Mouse (Mus musculus) thymus, postnatal 0 days (tissue): ENCODE data around the gene Vmn1r81. TPM values are rescaled to one million over a fixed set of nuclear protein-coding genes. Genes with fewer than 3 reads are reported as not detected.

Source experiments
- DNase-seq: peaks from one replicate; pipeline ENCODE4 v3.0.0-alpha.2; 2015; ENCODE audit warnings: low spot score
- polyA plus RNA-seq: library from polyadenylated mRNA; unstranded; fragments of >200 nt; fragmentation: Nextera tagmentation; extraction: Ambion mirVana; gene quantifications from 2 replicates; pipeline ENCODE4 v1.2.1, GENCODE M21; 2015

Gene Vmn1r81
- polyA plus RNA-seq = not detected in 2 replicates

- DNase-seq = no peak
Measured at GRCm38 (mm10) chr7:12268169-12268568, at the start of gene Vmn1r81. Gene Vmn1r81, minus strand, starts transcription at chr7:12268269.

GRCm38 (mm10) chr7:12300130-12300529 lies 32.1 kb upstream of the Vmn1r81 start, which contains the start of gene Vmn1r82:
Gene Vmn1r82, plus strand, starts transcription at chr7:12300430.
- no peak for DNase-seq

DNA sequence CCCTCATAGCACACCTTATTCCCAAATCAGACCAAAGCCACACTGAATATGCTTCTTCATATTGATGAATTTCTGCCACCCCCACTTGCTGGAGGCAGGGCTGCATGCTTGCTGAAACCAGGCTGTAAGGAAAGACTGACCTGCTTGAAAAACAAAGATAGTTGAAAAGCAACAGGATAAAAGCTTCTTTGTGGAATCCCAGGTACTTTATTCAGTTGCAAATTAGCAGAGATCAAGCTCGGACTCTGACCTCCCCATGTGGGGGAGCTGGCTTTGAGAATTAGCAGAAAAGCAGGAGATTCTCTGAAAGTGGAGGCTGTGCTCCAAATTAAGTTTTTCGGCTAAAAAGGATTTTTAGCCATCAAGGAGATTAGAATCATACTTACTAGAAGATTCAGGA lies 63.9 kb downstream of the Vmn1r81 start:
- no peak for DNase-seq

Other genes starting within 250 kb of the Vmn1r81 start
- gene Vmn1r77, start 231.5 kb downstream of the Vmn1r81 start, polyA plus RNA-seq = not detected in 2 replicates
- not detected in 2 replicates for gene Vmn1r78, start 118.0 kb downstream of the Vmn1r81 start, polyA plus RNA-seq
- not detected in 2 replicates for gene Vmn1r79, start 97.0 kb downstream of the Vmn1r81 start, polyA plus RNA-seq
- not detected in 2 replicates for gene Vmn1r80, start 79.0 kb downstream of the Vmn1r81 start, polyA plus RNA-seq
- not detected in 2 replicates for gene Vmn1r82, start 32.2 kb upstream of the Vmn1r81 start, polyA plus RNA-seq
- gene Vmn1r83, start 61.2 kb upstream of the Vmn1r81 start, polyA plus RNA-seq = not detected in 2 replicates
- gene Vmn1r84, start 101.0 kb upstream of the Vmn1r81 start, polyA plus RNA-seq = not detected in 2 replicates
- 2.6 and 3.2 TPM in 2 replicates for gene Zfp551, start 154.5 kb upstream of the Vmn1r81 start, polyA plus RNA-seq
- gene Zfp606, start 210.0 kb upstream of the Vmn1r81 start, polyA plus RNA-seq = 13.9 and 14.6 TPM in 2 replicates
- not detected in 2 replicates for gene 2900092C05Rik, start 244.2 kb upstream of the Vmn1r81 start, polyA plus RNA-seq